Mouse (Mus musculus) erythroblast, embryonic 14.5 days (primary cell): ENCODE data around the gene Hsd17b14.

ENCODE experiments used
- GATA1 ChIP-seq: IDR thresholded peaks from 2 replicates; pipeline ENCODE4 v1.6.1; 2012; ENCODE audit warnings: low read length, inconsistent platforms, mixed read lengths
- TAL1 ChIP-seq: IDR thresholded peaks from 3 replicates; pipeline ENCODE4 v1.6.1; 2012; ENCODE audit warnings: low read length, inconsistent platforms, mixed read lengths

DNA sequence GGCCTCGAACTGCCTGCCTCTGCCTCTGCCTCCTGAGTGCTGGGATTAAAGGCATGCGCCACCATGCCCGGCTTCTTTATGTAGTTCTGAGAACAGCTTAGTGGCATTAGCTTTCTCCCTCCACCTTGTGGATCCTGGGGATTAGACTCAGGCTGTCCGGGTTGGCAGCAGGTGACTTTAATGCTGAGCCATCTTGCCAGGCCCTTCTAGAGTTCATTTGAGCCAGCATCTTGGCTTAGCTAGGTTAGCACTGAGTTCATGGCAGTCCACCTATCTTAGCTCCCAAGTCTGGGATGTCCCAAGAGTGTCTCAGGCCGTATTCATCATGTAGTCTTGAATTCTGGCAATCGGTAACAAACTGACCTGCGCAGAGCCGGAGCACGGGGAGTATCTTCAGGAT is 10.8 kb downstream of the Hsd17b14 start:
- TF ChIP-seq GATA1: no peak
- TF ChIP-seq TAL1: no peak
